Mouse (Mus musculus): ENCODE measurements around the gene Mettl15. TPM values are rescaled to one million over a fixed set of nuclear protein-coding genes. Genes with fewer than 3 reads are reported as not detected.

Gene Mettl15
- 8.4 TPM for polyA plus RNA-seq (2017; shearing (Covaris generic))

DNA sequence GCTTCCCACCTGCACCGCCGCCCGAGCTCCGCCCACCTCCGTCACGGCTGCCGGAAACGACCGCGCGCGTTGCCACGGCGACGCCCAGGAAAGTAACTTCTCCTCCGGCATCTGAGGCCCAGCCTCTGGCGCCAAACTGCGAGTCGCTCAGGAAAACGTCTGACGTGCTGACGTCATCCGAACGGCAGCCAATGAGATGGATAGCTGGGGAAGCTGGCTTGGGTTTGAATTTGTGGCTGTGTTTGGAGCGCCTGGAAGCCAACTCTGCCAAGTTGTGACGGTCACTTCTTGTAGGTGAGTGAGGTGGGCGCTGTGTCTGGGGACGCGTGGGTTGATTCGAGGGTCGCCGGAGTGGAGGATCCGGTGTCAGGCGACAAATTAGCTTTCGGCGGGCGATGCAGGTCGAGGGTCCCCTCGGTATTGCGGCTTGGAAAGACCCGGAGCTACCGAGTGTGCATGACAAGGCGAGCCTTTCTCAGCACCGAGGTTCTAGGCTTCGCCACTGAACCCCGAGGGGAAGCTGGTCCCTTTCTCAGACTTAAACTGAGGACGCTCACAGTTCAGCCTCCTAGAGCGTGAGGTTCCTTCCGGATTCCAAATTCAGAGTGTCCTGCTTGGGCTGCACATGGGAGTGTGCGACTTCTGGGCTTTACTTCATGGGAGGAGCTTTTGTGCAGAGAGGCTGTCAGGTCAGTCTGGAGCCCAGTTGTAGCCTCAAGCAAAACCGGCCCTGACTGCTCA lies at the start of gene Mettl15, which contains the start of gene Kif18a:
Gene Mettl15 (minus strand): TSS at position 149 of the 741 bp plus-strand sequence.
Gene Kif18a (plus strand): TSS at position 139 of the 741 bp plus-strand sequence.

Other genes starting within 250 kb of the Mettl15 start
- 4.0 TPM for gene Kif18a, start within 50 bp of the Mettl15 start, polyA plus RNA-seq (2017; shearing (Covaris generic))

All from CD4-positive, CD25-positive, alpha-beta regulatory T cell (primary cell).